Mouse (Mus musculus) heart, postnatal 4 days (tissue): ENCODE data around the gene Dscam. TPM values are rescaled to one million over a fixed set of nuclear protein-coding genes. Genes with fewer than 3 reads are reported as not detected.

Source experiments
- total RNA-seq, 2 experiments: library from RNA; stranded (reverse); gene quantifications; 2 replicates each; pipeline ENCODE4 v1.2.3; 2021

Dscam gene
- total RNA-seq, 2 experiments from 2014 or later, result 0.05 TPM; not detected in 1

Other genes starting within 250 kb of the Dscam start
- gene Bace2, start 186.0 kb upstream of the Dscam start, total RNA-seq, result 10 to 100 TPM; 36.4 to 40.2 TPM